Mouse (Mus musculus) brain, embryonic 14.5 days (tissue): ENCODE measurements at regions not wholly inside any gene's neighbourhood (a gene's known extent, or its start where the extent isn't known, plus 50 kb on each side); places are given as distances from the start of the nearest gene placed in this dataset.
A peak's percentile ranks its signal among the peaks of the same experiment; 100 is the strongest.

Experiments
- DNase-seq: peaks from one replicate; pipeline ENCODE4 v3.0.0-alpha.2; 2011; ENCODE audit warnings: low read depth
- CTCF ChIP-seq: fragments of 200-500 bp; IDR thresholded peaks from 2 replicates; pipeline ENCODE4 v1.5.1; 2012; ENCODE audit warnings: inconsistent platforms, mild to moderate bottlenecking, moderate library complexity, borderline replicate concordance; ENCODE audit not compliant: insufficient read depth, insufficient read length; ENCODE audit errors: extremely low read depth
- POLR2A ChIP-seq: fragments of 200-500 bp; IDR thresholded peaks from 2 replicates; pipeline ENCODE4 v1.6.1; 2012; ENCODE audit warnings: mild to moderate bottlenecking, inconsistent platforms, borderline replicate concordance; ENCODE audit not compliant: poor library complexity, insufficient read depth, insufficient read length, severe bottlenecking; ENCODE audit errors: extremely low read depth

GRCm38 (mm10) chrX:85481326-85481725 is 92.5 kb upstream of the Tab3 start:
- TF ChIP-seq POLR2A (no peak), CTCF (no peak)
- DNase-seq, result peak; percentile 63

DNA sequence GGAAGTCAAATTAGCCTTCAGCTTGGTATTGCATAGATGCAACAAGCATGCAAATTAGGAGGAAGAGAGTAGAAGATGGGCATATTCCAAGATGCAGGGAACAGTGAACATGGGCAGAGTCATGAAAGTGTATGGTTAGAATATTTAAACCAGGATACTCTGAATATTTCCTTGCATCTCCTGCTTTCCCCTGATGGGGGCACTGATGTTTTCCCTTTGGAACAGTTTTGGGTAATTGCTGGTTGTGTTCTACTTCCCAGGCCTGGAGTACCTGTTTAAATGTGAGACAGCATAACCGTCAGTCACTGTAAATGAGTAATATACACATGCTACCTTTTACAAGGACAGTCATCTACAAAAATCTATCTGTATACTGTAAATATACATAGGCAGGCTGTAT is 76.9 kb upstream of the Tab3 start:
- TF ChIP-seq CTCF, result no peak
- TF ChIP-seq POLR2A, result no peak
- DNase-seq, result no peak
